Mouse (Mus musculus) Muller cell, postnatal 12 days (primary cell): Measurements from ENCODE around the gene Plod1.

ENCODE experiments used
- DNase-seq: peaks from one replicate; pipeline ENCODE4 v3.0.0-alpha.2; 2015; ENCODE audit errors: inconsistent ontology term

Gene Plod1

DNA sequence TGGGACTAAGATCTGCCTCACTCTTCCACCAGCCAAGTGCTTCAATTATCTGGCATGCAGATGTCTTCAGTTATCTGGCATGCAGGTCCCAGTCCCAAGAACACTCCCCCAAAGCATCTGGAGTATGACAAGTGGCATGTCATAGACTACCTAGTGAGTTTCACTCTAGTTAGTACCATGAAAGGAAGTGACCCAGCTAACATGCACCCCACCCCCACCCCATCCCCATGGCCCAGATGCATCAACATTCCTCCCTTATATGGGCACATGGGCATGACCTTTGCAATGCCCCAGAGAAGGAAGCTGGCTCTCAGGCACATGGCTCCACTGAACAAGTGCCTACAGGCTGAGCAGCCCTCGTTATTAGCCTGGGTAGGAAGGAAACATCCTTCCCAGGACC is 40.2 kb downstream of the Plod1 start:
- peak; percentile 37 for DNase-seq

GRCm38 (mm10) chr4:147895815-147896330 is 40.7 kb downstream of the Plod1 start:
- no peak for DNase-seq

GRCm38 (mm10) chr4:147890341-147890740 is 46.2 kb downstream of the Plod1 start:
- DNase-seq, result no peak

DNA sequence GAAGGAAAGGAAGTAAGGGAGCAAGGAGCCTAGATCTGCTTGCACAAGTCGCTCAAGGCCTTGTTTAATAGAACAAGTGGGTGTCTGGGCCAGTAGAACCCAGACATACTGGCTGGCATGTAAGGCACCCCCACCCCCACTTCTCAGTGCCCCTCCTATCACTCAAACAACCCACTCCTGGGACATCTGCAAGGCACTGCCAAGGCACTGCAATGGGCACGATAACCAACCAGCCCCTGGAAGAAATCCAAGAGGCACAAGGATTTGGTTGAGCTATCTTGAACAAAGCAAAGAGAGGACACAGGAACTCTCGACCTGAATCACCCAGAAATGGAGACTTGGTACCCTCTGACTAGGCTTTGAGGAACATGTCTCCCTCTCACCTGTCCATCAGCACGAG is 48.3 kb downstream of the Plod1 start:
- no peak for DNase-seq

DNA sequence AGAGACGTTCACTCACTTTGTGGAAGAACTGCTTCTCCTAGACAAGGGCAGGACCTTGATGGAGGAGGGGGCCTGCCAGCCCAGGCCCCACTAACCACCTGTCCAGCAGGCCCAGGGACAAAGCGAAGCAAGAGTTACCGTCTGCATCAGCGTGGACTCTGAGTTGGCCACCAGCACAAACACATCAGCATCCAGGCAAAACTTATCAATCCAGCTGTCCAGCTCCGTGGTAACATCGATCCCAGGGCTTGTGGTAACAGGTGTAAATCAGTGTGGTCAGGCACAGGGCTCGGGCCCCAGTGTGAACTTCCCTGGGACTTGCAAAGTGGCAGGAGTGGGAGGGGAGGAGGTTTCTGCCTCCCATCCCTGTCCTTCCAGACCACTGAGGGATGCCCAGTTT is 49.3 kb downstream of the Plod1 start:
- no peak for DNase-seq

GRCm38 (mm10) chr4:147886158-147886557 is 50.4 kb downstream of the Plod1 start:
- DNase-seq, result no peak

GRCm38 (mm10) chr4:147884138-147884537 is 52.4 kb downstream of the Plod1 start:
- no peak for DNase-seq

DNA sequence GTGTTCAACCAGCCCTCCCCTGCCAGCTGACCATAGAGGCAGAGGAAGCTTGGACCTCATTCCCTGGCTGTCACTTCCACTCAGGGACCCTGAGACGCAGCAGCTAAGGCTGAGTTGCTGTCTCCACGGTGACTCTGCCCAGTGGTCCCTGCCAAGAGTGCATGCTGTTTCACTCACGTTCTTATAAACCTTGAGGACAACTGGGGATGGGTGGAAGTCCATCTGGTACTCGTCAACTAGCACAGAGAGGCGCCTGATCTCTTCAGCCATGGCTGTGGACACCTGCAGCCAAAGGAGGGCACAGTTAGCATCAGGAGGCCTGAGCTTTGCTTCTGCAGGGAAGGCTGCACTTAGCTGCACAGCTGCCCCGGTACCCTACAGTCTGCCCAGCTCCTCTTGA is 53.5 kb downstream of the Plod1 start:
- DNase-seq, result no peak

DNA sequence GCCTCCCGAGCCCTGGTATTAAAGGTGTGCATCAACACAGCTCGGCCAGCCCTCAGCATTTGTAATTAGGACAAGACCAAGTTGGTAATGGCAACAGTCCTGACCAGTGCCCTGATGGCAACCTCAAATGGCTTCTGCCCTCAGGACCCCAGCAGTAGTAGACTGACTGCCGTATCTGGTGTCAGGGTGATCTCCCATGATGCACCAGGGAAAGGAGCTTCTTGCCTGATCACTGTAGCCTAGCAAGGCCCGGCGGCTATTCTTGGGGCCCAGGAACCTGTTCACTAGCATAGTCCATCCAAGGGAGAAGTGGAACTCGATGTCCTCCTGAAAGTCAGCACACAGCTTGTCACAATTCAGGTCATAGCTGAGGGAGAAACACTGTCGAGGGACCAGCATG is 54.8 kb downstream of the Plod1 start:
- DNase-seq, result no peak

DNA sequence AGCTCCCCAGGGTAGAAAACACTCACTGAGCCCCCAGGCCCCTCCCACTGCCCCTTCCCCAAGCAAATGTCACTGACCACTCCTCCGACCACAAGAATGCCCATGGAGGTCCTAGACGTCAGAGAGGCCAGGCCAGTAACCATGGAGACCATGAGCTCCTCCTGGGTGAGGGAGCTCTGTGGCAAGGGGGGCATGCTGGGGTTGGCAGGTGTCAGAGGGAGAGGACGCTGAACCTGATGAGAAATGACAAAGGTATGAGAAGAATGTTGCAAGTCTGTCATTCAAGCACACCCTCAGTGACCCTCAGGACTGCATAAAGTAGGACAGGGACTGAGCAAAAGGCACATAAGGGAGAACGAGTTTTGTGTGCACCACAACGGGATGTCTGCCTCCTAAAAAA is 56.7 kb downstream of the Plod1 start:
- peak; percentile 90 for DNase-seq

DNA sequence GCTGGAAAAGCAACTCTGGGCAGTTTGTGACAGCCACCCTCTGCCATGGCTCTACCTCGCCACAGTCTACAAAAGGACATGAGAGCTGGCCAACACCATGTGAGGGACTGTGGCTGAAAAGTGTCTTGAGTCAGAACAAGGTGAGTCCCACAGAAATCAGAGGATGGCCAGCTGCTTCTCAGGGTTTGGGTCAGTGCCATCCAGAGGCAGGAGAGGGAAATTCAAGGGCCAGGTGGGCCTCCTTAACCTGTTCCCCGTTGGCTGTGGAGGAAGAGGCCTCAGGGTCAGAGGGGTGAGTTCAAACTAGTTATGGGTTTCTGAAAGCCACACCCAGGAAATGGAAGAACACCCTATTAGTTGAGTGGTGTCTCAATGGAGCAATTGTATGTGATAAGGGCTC is 57.1 kb downstream of the Plod1 start:
- DNase-seq, result no peak

GRCm38 (mm10) chr4:147878537-147878936 is 58.0 kb downstream of the Plod1 start:
- no peak for DNase-seq

DNA sequence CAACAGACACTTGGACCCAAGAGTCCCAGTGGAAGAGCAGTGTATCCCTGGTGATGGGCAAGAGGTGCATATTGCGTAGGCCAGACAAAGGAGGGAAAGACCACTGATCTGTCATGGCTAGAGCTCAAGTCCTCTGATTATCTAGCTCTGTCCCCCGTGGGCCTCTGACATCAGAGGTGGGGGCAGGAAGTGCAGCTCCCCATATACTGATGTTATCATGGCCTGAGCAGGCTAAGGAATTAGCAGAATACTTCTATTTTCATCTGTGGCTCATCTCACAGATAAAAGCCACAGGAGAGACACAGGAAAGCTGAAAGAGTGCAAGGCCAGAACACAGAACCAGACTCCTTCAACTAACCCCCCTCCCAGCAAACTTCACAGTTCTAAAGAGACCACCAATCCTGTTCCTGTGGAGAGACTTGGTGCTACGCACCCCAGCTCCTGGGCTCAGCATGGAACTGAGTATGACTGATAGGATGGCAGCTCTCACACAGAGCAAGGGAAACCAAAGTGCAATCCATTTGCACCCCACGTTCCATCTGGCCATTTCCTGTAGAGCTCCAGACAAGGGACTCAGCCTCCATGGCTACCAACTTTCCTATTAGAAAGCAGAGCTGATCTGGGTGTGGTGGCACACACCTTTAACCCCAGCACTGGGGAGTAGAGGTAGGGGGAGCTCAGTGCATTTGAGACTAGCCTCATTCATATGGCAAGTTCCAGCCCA is 60.6 kb downstream of the Plod1 start:
- no peak for DNase-seq

GRCm38 (mm10) chr4:147869238-147869637 is 67.3 kb downstream of the Plod1 start:
- DNase-seq, result no peak

DNA sequence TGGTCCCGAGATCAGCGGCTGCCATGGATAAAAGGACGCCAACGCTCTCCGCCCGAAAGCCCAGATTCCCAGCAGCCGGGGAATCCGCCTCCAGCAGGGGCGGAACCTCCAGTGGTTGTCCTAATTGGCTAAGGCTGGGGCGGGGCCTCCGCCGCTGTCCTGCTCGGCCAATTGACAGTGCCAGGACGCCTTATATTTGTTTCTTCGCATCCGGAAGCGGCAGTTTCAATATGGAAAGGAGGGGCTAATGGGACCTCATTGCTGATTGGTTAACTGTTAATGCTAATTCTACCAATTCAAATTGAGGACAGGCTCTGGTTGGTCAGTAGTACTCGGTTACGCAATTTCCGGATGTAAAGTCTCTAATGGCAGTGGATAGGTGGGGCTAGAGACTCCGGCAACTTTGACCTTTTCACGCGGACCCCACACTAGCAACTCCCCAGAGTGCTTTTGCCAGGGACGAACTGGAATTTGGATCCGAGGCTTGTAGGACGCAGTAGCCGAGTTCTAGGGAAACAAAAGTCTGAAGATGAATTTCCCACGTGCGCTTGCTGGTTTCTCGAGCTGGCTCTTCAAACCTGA is 68.0 kb downstream of the Plod1 start, which contains the start of the genes Miip and Fv1:
Gene Miip (minus strand): TSS at position 367 of the 582 bp plus-strand sequence.
Gene Fv1 (plus strand): TSS at position 530 of the 582 bp plus-strand sequence.
- DNase-seq, result peak; percentile 99

DNA sequence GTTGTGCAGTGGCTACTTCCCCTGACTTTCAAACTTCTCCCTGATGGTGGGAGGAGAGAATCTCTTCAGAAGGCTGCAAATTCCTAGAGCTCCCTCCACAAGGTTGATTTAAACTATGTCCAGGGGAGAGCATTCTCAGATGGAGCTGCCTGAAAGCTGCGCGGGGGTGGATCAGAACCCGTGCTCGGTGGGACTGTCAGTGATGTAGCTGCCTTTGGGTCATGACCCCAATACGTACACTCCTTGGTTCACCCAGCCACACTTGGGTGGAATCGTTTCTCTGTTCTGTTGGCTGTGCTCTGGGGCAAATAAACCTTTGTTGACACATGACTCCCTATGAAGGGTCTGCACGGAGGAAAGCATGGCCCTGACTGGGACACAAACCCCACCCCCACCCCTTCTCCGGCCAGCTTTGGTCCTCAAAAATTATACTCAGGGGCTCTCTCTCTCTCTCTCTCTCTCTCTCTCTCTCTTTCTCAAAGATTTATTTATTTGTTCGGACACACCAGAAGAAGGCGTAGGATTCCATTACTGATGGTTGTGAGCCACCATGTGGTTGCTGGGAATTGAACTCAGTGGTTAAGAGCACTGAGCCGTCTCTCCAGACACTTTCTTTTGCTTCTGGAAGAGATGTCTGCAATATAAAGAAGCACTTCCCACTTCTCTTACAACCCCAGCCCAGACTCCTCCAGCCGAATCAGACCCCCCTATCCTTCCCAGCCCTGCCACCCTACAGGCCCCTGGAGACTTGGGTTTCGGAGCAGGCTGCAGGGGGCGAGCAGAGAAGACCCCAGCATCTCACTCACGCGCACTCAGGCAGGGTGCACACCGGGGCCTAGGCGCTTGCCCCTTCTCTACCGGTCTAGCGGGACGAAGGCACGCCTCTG is 68.8 kb downstream of the Plod1 start:
- no peak for DNase-seq

DNA sequence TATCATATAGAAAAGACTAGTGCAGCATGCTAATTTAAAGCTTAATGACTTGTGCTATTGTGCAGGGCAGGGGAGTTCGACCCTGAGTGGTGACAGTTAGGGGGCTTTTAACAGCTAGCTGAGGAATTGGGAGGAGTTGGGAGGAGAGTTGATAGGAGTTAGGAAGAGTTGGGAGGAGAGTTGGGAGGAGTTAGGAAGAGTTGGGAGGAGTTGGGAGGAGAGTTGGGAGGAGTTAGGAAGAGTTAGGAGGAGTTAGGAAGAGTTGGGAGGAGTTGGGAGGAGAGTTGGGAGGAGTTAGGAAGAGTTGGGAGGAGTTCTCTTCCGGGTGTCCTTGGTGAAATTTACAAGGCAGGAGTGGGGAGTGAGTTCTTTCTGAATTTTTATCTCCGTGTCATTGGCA is 69.8 kb downstream of the Plod1 start:
- DNase-seq, result peak; percentile 21

- no peak for DNase-seq
Observed at GRCm38 (mm10) chr4:147866056-147866455, 70.5 kb downstream of the Plod1 start.

DNA sequence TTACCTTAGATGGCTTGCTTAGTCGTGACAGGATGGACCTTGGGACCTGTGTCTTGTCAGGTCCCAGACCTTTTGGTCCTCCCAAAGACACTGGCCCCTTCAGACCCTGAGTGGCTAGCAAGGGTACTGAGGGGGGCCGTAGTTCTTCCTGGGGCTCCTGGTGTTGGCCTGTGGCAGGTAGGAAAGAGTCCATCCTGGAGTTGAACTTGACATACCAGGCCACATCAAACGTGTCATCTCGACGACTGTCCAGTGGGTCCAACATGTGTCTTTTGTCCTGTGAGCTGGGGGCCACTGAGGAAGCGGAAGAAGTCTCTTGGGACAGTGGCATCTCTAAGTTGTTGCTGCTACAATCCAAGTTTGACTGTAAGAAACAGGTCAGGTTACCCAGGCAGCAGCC is 70.9 kb downstream of the Plod1 start:
- no peak for DNase-seq

DNA sequence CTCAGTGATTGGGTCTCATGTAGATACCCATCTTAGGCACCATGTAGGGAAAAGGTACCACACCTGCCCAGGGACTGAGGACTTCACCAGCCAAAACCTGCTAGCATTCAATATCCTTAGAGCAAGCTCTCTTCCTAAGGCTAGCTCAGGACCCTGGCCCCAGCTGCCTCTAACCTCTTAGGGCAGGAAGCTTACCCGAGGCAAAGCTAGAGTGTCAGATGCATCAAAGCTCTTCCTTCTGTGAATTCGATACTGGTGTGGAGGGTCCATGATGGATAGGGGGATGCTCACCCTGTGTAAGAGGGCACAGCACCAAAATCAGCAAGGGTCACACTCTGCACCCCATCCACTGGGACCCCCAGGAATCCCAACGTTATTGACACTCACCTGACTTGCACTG is 74.5 kb downstream of the Plod1 start:
- no peak for DNase-seq
